Comparison of ENCODE assay signal across 8 mouse cellular contexts in genomic region chr10:128748252-128748864, GRCm38 (mm10). TPM values are rescaled to one million over a fixed set of nuclear protein-coding genes. Genes with fewer than 3 reads are reported as not detected.
DNase-seq lines count a peak whose midpoint lies in the region; ATAC-seq and TF ChIP-seq lines count a peak whose summit lies in the region.

No protein-coding gene starts in this region.

- TF ChIP-seq POLR2A in kidney, adult 2 months (IDR thresholded peaks at IDR 0.05; ENCODE audit: low read depth, low read length) = no peak

- TF ChIP-seq CTCF in kidney, adult 2 months (conservative IDR thresholded peaks at IDR 0.05; ENCODE audit: insufficient read depth, insufficient read length, low read depth, low read length) = 0 out of 2 replicates have a peak, but pooled peaks have one; percentile 4

- DNase-seq in 416B (ENCODE audit: low read depth) = peak; percentile 94
- DNase-seq in adrenal gland, postnatal 25 days = peak; percentile 76
- DNase-seq in embryonic facial prominence, embryonic 11.5 days (ENCODE audit: low spot score) = peak; percentile 96
- peak; percentile 98 for DNase-seq in heart, adult 11 months
- DNase-seq in kidney, adult 2 months = peak; percentile 86
- DNase-seq in midbrain, embryonic 14.5 days = peak; percentile 96
- DNase-seq in spleen, postnatal 10 days (ENCODE audit: low spot score in 2 of 2) = peak; percentile 67 to 80

- peak overlapping the region; percentile 97 for H3K27ac ChIP-seq in embryonic facial prominence, embryonic 11.5 days (replicated peaks; ENCODE audit: low read depth, low read length)
- peak overlapping the region; percentile 92 for H3K27ac ChIP-seq in kidney, adult 2 months (ENCODE audit: insufficient read depth, low read depth, low read length)
- peak overlapping the region; percentile 98 for H3K27ac ChIP-seq in limb, embryonic 12.5 days
- H3K27ac ChIP-seq in midbrain, embryonic 14.5 days (replicated peaks; ENCODE audit: low read depth, low read length) = peak overlapping the region; percentile 92

- ATAC-seq in embryonic facial prominence, embryonic 11.5 days (replicated peaks; ENCODE audit: insufficient number of reproducible peaks, low FRiP score, low TSS enrichment, low read depth) = peak; percentile 84
- peak; percentile 79 for ATAC-seq in limb, embryonic 12.5 days (ENCODE audit: insufficient number of reproducible peaks, insufficient read depth, low FRiP score, low TSS enrichment, low read depth)
- peak; percentile 94 for ATAC-seq in midbrain, embryonic 14.5 days (ENCODE audit: low FRiP score, low TSS enrichment)

- H3K9ac ChIP-seq in embryonic facial prominence, embryonic 11.5 days (replicated peaks; ENCODE audit: low read length) = peak overlapping the region; percentile 83
- peak overlapping the region; percentile 87 for H3K9ac ChIP-seq in limb, embryonic 12.5 days (replicated peaks)
- H3K9ac ChIP-seq in midbrain, embryonic 14.5 days (replicated peaks; ENCODE audit: low read length) = peak overlapping the region; percentile 81

- H3K27me3 ChIP-seq in embryonic facial prominence, embryonic 11.5 days (ENCODE audit: control insufficient read depth, insufficient read depth, low read length) = no peaks in the 10 kb centered on the region
- no peaks in the 10 kb centered on the region for H3K27me3 ChIP-seq in kidney, adult 2 months (replicated peaks; ENCODE audit: control insufficient read depth, insufficient read depth, low read length)
- H3K27me3 ChIP-seq in limb, embryonic 12.5 days = peaks cover 14% of the 10 kb centered on the region
- H3K27me3 ChIP-seq in midbrain, embryonic 14.5 days (ENCODE audit: control insufficient read depth, insufficient read depth, low read length) = peaks cover 20% of the 10 kb centered on the region; the same call in 1 of the 2 replicates

- H3K36me3 ChIP-seq in embryonic facial prominence, embryonic 11.5 days (replicated peaks; ENCODE audit: control insufficient read depth, insufficient read depth, low read depth, low read length) = no peaks in the 10 kb centered on the region
- H3K36me3 ChIP-seq in kidney, adult 2 months (ENCODE audit: control insufficient read depth, insufficient read depth, low read length) = no peaks in the 10 kb centered on the region
- H3K36me3 ChIP-seq in limb, embryonic 12.5 days = peaks cover 8% of the 10 kb centered on the region
- 0 out of 2 replicates have a peak, but pooled peaks cover 7% of the 10 kb centered on the region for H3K36me3 ChIP-seq in midbrain, embryonic 14.5 days (ENCODE audit: control insufficient read depth, insufficient read depth, low read length)

- H3K4me3 ChIP-seq in embryonic facial prominence, embryonic 11.5 days (ENCODE audit: low read depth, low read length) = peak overlapping the region; percentile 73
- H3K4me3 ChIP-seq in kidney, adult 2 months (ENCODE audit: insufficient read depth, low read depth, low read length) = peak overlapping the region; percentile 79
- peak overlapping the region; percentile 72 for H3K4me3 ChIP-seq in limb, embryonic 12.5 days (replicated peaks)
- H3K4me3 ChIP-seq in midbrain, embryonic 14.5 days (replicated peaks; ENCODE audit: low read depth, low read length) = peak overlapping the region; percentile 52

- no peaks in the 10 kb centered on the region for H3K9me3 ChIP-seq in embryonic facial prominence, embryonic 11.5 days (replicated peaks; ENCODE audit: control insufficient read depth, low read length)
- no peaks in the 10 kb centered on the region for H3K9me3 ChIP-seq in limb, embryonic 12.5 days
- H3K9me3 ChIP-seq in midbrain, embryonic 14.5 days (ENCODE audit: control insufficient read depth, low read length) = no peaks in the 10 kb centered on the region

- H3K4me2 ChIP-seq in embryonic facial prominence, embryonic 11.5 days (ENCODE audit: low read depth, low read length) = peak overlapping the region; percentile 79
- peak overlapping the region; percentile 80 for H3K4me2 ChIP-seq in limb, embryonic 12.5 days
- peak overlapping the region; percentile 94 for H3K4me2 ChIP-seq in midbrain, embryonic 14.5 days (ENCODE audit: low read length)

- H3K4me1 ChIP-seq in embryonic facial prominence, embryonic 11.5 days (ENCODE audit: control insufficient read depth, insufficient read depth, low read length) = peaks cover 4% of the 10 kb centered on the region; the same call in 1 of the 2 replicates
- H3K4me1 ChIP-seq in kidney, adult 2 months (ENCODE audit: control insufficient read depth, insufficient read depth, low read length) = peaks cover 11% of the 10 kb centered on the region; the same call in 1 of the 2 replicates
- peaks cover 32% of the 10 kb centered on the region for H3K4me1 ChIP-seq in limb, embryonic 12.5 days (replicated peaks)
- H3K4me1 ChIP-seq in midbrain, embryonic 14.5 days (ENCODE audit: control insufficient read depth, insufficient read depth, low read length) = peaks cover 37% of the 10 kb centered on the region

- 0% methylated on average over 34 of the region's 37 CpGs for WGBS in embryonic facial prominence, embryonic 11.5 days
- WGBS in kidney, adult 2 months = under 1% methylated on average over 37 of the region's 37 CpGs
- under 1% methylated on average over 37 of the region's 37 CpGs for WGBS in limb, embryonic 12.5 days
- under 1% methylated on average over 37 of the region's 37 CpGs for WGBS in midbrain, embryonic 14.5 days

RNA-seq across cellular contexts. Expression of gene Pym1, which starts 0.7 kb away (rescaled TPM):
- total RNA-seq in adrenal gland, postnatal 25 days (2021) = 19.5 and 25.2 TPM in 2 replicates
- polyA plus RNA-seq in embryonic facial prominence, embryonic 11.5 days (2014; fragmentation: Nextera tagmentation; extraction: Ambion mirVana) = 45.9 TPM in 2 replicates
- polyA plus RNA-seq in kidney, adult 2 months (2012; rRNA removed) = 17.6 and 20.0 TPM in 2 replicates
- polyA plus RNA-seq in limb, embryonic 12.5 days (2016; fragmentation: Nextera tagmentation; extraction: Ambion mirVana) = 54.2 and 55.2 TPM in 2 replicates
- 46.7 and 60.0 TPM in 2 replicates for polyA plus RNA-seq in midbrain, embryonic 14.5 days (2014; fragmentation: Nextera tagmentation; extraction: Ambion mirVana)

RNA-seq across cellular contexts. Expression of gene Dgka, which starts 3.7 kb away (rescaled TPM):
- 15.1 and 17.6 TPM in 2 replicates for total RNA-seq in adrenal gland, postnatal 25 days (2021)
- polyA plus RNA-seq in embryonic facial prominence, embryonic 11.5 days (2014; fragmentation: Nextera tagmentation; extraction: Ambion mirVana) = 5.9 and 8.0 TPM in 2 replicates
- polyA plus RNA-seq in kidney, adult 2 months (2012; rRNA removed) = 17.4 and 24.5 TPM in 2 replicates
- 8.4 and 8.9 TPM in 2 replicates for polyA plus RNA-seq in limb, embryonic 12.5 days (2016; fragmentation: Nextera tagmentation; extraction: Ambion mirVana)
- 5.7 and 6.2 TPM in 2 replicates for polyA plus RNA-seq in midbrain, embryonic 14.5 days (2014; fragmentation: Nextera tagmentation; extraction: Ambion mirVana)

RNA-seq across cellular contexts. Expression of gene Mmp19, which starts 42.4 kb away (rescaled TPM):
- 38.6 and 46.9 TPM in 2 replicates for total RNA-seq in adrenal gland, postnatal 25 days (2021)
- polyA plus RNA-seq in embryonic facial prominence, embryonic 11.5 days (2014; fragmentation: Nextera tagmentation; extraction: Ambion mirVana) = 0.21 and 0.24 TPM in 2 replicates
- 1.7 and 2.5 TPM in 2 replicates for polyA plus RNA-seq in kidney, adult 2 months (2012; rRNA removed)
- 0.36 and 0.50 TPM in 2 replicates for polyA plus RNA-seq in limb, embryonic 12.5 days (2016; fragmentation: Nextera tagmentation; extraction: Ambion mirVana)
- 0.22 and 0.41 TPM in 2 replicates for polyA plus RNA-seq in midbrain, embryonic 14.5 days (2014; fragmentation: Nextera tagmentation; extraction: Ambion mirVana)

RNA-seq across cellular contexts. Expression of gene Cdk2, which starts 43.5 kb away (rescaled TPM):
- 27.4 and 29.0 TPM in 2 replicates for total RNA-seq in adrenal gland, postnatal 25 days (2021)
- 135 and 146 TPM in 2 replicates for polyA plus RNA-seq in embryonic facial prominence, embryonic 11.5 days (2014; fragmentation: Nextera tagmentation; extraction: Ambion mirVana)
- 12.4 and 12.7 TPM in 2 replicates for polyA plus RNA-seq in kidney, adult 2 months (2012; rRNA removed)
- polyA plus RNA-seq in limb, embryonic 12.5 days (2016; fragmentation: Nextera tagmentation; extraction: Ambion mirVana) = 147 and 161 TPM in 2 replicates
- 13.2 and 24.2 TPM in 2 replicates for polyA plus RNA-seq in midbrain, embryonic 14.5 days (2014; fragmentation: Nextera tagmentation; extraction: Ambion mirVana)

RNA-seq across cellular contexts. Expression of gene Pmel, which starts 44.4 kb away (rescaled TPM):
- 1.5 and 2.2 TPM in 2 replicates for total RNA-seq in adrenal gland, postnatal 25 days (2021)
- polyA plus RNA-seq in embryonic facial prominence, embryonic 11.5 days (2014; fragmentation: Nextera tagmentation; extraction: Ambion mirVana) = 28.7 and 68.1 TPM in 2 replicates
- polyA plus RNA-seq in kidney, adult 2 months (2012; rRNA removed) = 0.61 and 1.0 TPM in 2 replicates
- polyA plus RNA-seq in limb, embryonic 12.5 days (2016; fragmentation: Nextera tagmentation; extraction: Ambion mirVana) = 0.71 and 1.2 TPM in 2 replicates
- polyA plus RNA-seq in midbrain, embryonic 14.5 days (2014; fragmentation: Nextera tagmentation; extraction: Ambion mirVana) = 0.22 and 0.38 TPM in 2 replicates

Comparison
In these comparisons a context has a peak if more than half of its experiments do, and no peak if none do; other contexts are left out.
1. Peak in every context shown above with its lines: DNase-seq, ATAC-seq, H3K4me3 ChIP-seq and H3K27ac ChIP-seq.